Mouse (Mus musculus) thymus, adult 18-20 months (tissue): ENCODE results near the gene Hyal5.

ENCODE experiments used
- DNase-seq, 2 experiments: peaks; one replicate each; pipeline ENCODE4 v3.0.0; 2022; ENCODE audit warnings: mixed read lengths in 2 of 2

Gene Hyal5

GRCm38 (mm10) chr6:24857697-24858096 lies at the start of gene Hyal5:
Gene Hyal5, plus strand, starts transcription at chr6:24857997.
- DNase-seq: no peak

DNA sequence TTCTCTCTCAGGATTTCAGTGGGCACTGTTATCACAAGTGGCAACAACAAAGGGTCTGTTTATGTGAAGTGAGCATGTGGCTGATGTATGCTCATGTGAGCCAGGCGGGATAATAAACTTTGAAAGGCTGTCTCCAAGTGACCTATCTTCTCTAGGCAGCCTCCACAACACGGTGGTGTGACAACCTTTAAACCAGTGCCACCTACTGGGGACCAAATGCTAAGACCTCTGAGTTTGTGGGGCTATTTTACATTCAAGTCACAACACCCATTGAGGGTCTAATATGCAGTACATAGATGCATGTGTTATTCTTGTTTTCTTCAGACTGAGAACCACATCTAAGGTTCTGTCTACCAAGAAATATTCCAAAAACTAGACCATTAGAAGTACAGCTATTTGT lies 35.7 kb upstream of the Hyal5 start:
- DNase-seq: no peak

GRCm38 (mm10) chr6:24860320-24860719 lies 2.5 kb downstream of the Hyal5 start:
- DNase-seq: no peak

- DNase-seq: no peak
Observed at GRCm38 (mm10) chr6:24863649-24864048, 5.9 kb downstream of the Hyal5 start.

DNA sequence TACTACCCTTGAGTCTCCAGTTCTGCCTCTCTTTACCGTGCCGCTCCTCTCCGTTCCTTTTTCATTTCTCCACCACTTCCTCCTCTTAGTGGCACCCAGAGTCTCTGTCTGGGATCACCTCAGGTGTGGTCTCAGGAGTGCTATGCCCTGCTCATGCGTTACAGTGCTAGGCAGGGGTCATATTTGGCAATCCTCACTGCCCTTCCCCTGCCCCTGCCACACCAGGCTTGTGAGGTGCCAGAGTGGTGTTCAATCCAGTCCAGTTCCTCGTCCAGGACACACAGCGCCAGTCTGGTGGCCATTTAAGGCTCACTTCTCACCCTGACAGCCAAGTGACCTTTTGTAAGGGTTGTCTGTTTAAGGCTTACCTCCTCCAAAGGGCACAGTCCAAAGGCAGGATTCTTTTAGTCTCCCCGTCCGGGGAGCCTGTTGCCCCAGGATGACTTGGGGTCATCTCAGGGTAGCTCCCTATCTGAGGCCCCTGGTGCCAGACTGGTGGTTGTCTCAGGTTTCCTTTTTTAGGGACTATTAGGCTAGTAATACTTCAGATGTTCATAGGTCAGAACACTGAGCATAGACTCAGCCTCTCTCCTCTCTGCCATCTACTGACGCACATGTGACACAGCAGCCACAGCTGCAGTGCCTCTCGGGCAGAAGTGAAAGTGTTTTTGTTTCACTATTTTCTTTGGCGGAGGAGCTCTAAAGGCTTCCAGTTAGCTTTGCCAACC lies 36.5 kb downstream of the Hyal5 start:
- no peak for DNase-seq

- no peak for DNase-seq
Observed at GRCm38 (mm10) chr6:24894874-24895183, 37.0 kb downstream of the Hyal5 start.

DNA sequence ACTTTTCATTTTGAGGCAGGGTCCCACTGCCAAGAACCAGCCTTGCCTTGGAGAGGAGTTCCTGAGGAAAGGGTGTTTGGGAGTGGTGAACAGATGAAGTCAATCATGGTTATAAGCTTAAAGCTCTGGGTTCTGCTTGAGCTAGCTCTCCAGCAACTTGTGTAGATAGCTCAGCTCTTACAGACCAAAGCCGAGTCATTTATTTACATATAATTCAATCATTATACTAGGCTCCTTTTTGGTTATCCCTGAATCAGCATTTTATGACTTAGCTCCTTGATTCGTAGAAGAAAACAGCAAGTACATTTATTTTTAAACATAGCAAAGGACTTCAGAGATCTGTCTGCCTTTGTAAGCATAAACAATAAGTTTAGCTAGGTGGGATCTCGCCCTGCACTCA lies 47.3 kb downstream of the Hyal5 start:
- DNase-seq: no peak

GRCm38 (mm10) chr6:24907824-24908223 lies 50.0 kb downstream of the Hyal5 start:
- DNase-seq: no peak

DNA sequence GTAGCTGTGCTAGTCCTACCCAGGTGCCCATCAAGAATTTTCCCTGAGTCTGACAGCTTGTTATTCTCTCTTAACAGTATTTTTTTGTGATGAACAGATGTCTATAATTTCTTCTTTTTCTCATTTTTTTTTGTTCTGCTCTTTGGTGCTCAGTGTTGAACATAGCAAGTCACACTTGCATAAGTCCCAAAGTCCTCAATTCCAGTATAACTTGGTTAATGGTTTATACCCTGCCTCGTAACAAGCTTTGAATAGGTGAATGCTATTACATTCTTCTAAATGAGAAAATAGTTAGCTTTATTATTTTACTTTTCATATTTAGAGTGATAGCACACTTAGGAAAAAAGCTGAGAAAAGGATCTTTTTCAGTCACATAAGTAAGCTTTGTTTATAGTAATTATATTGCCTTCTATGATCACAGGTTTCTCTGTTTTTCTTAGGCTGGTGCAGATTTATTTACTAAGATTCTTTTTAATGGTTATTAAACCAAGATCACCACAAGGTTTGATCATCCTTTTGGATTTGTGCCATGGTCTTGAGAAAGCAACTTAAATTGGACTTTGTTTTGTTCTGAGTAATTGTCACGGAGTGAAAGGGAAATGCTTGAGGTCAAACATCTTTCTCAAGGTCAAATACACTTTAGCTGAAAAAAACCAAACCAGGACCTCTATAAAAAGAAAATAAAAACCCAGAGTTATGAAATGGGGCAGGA lies 52.4 kb downstream of the Hyal5 start:
- no peak for DNase-seq

GRCm38 (mm10) chr6:24910728-24911105 lies 52.9 kb downstream of the Hyal5 start:
- no peak for DNase-seq

GRCm38 (mm10) chr6:24913591-24913990 lies 55.8 kb downstream of the Hyal5 start:
- DNase-seq: no peak

DNA sequence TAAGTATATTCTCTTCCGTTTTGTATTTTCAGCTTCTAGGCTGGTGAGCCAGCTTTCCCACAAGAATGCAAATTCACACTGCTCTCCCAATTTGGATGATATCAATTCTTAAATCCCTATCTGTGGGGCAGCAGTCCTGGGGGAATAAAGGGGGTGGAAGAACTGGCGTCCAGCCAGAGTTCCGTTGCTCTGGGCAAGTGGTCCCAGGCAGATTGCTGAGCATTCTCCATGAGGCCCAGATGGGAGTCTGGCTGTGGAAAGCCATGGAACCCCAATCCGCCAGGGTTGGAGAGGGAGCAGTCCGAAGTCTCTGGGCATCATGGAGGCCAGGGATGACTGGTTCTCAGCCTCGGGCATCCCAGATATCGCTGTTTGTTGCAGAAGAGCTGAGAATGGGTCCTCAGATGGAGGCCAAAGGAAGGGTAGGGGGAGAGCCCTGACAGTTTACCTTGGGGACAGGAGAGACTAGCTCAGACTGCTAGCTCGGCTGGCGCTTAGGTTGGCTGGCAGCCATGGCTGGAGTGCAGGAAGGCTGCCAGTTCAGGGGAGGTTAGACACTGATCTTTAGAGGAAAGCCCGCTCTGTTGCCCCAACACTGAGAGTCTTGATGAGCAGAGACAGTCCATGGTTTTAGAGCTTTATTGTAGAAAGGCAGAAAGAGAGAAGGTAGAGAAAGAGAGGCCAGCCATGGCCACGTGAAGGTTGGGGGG lies 67.4 kb downstream of the Hyal5 start:
- DNase-seq: no peak
